Mouse (Mus musculus) adrenal gland, postnatal 36 days (tissue): ENCODE data around the gene Eci3. TPM values are rescaled to one million over a fixed set of nuclear protein-coding genes. Genes with fewer than 3 reads are reported as not detected.
"Not testable (repeated sequence)": the region's sequence is repeated elsewhere in the genome, so short reads cannot be mapped to it uniquely, and the experiment has no call there.

Source experiments
- DNase-seq, 2 experiments: peaks; one replicate each; pipeline ENCODE4 v3.0.0; 2021; ENCODE audit warnings: mixed read lengths in 1 of 2
- long read RNA-seq, 2 experiments: library from polyadenylated mRNA; stranded (forward); transcript quantifications; one replicate each; pipeline ENCODE4 v2.0.0; 2021; ENCODE audit warnings: borderline sequencing depth in 2 of 2
- total RNA-seq, 2 experiments: library from RNA; stranded (reverse); gene quantifications; 2 replicates each; pipeline ENCODE4 v1.2.3; 2021

The Eci3 gene
- total RNA-seq, result 1 to 10 TPM; 2.0 to 2.1 TPM
- long read RNA-seq, experiment 1, partial matches to known transcripts, result 1 of 2 reads
- long read RNA-seq, experiment 1, other reads (novel, unspliced or antisense), result 0 of 2 reads
- long read RNA-seq, experiment 2, result 0 reads

DNA sequence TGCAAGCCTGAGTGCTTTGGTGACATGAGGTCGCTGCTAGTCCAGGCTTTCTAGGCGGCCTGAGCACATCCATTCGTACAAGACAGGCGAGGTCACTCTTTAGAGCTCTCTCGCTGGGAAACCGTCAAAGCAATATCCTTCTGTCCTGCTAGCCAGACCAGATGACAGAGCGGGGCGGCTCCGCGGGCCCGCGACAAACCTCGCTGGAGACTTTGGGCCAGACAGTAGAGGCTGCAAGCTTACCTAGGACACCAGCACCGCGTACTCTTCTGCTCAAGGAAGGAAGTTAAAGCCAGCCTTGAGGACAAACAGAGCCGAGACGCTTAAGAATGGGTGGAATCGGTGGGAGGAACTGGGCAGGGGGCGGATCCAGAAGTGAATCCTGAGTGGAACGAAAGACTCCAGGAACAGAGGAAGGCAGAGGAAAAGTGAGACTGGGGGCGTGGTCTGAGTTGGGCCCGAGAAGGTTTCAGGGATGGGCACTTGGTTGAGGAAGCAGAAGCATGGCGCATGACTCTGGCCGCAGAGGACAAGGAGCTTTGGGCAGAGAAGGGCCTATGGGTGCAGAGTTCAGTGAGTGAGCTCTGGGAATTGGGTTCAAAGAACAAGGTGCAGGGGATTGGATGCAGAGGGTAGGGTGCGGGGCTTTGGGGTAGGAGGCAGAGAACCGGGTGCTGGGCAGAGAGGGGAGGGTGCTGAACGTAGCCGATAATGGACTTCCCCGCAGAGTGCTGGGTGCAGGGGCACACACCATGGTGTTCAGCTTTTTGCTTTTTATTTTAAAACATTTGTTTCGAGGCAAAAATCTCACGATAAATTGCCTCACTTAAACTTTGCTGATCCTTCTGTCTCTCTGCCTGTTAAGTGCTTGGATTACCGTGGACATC is at the start of gene Eci3:
Gene Eci3, minus strand, starts transcription at position 300 of the 887 bp plus-strand sequence.
- peak; percentile 34 to 60 for DNase-seq

DNA sequence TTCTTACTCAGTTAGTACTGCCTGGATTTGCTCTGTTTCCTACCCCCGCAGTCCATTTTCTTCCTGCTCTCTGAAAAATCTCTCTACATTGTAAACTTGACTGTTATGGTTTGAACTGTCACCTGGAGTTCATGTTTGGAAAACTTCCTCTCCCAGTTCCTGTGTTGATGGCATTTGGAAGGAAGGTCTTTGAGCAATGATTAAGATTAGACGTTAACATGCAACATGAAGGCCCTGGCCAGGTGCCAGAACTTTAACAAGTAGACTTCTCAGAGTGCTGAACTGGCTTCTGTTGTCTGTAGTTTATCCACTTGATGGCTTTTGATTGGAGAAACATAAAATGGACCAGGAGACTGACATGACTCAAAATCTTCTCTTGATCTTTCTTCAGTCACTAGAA is 32.3 kb upstream of the Eci3 start:
- DNase-seq, result peak in 1 of 2 experiments; percentile 26

DNA sequence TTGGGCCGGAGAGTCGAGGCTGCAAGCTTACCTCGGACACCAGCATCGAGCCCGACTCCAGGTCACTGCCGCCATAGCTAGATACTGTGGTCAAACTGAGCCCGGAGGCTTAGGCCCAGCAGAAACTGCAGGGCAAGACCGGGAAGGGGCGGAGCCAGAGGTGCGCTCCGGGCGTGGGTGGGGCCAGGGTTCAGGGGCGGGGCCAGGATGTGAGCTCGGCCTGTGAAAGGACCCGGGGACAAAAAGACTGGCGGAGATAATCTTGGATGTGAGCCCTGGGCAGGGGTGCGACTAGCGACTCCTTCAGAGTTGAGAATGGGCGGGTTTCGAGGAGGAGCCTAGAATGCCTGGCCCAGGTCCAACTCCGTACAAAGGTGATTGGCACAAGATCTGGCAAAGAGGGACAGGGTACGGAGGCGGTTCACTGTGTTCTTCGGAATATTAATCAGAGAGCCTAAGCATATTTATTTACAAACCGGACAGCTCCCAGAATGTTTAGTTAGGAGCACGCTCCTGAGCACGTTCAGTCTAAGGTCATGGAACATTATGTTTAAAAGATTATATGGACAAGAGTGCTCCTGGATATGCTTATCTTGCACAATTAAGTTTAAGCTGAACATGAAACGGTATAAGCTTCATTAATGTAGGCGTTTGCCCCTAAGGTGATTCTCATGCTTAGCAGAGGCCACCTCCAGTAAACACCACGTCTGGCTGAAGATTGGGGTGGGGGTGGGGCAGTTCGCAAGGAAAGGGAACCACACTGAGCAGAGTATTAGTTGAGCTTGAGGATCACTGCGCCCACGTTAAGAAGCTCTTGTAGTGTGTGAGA is 30.6 kb upstream of the Eci3 start:
- DNase-seq, result peak; percentile 97 to 99

DNA sequence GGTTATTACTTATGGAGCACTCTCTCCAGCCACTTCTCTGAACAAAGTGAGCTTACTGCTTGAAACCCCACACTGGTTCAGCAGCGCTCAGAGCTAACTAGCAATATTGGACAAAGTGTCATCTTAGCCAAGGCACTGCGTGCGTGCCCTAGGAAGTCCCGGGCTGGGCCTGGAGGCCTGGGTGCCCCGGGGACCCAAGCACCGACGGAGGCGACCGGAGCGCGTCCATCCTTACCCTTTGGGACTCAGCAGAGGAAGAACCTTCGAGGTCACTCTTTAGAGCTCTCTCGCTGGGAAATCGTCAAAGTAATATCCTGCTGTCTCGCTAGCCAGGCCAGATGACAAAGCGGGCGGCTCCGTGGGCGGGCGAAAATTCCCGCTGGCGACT is 30.0 kb upstream of the Eci3 start:
- DNase-seq, result no peak

DNA sequence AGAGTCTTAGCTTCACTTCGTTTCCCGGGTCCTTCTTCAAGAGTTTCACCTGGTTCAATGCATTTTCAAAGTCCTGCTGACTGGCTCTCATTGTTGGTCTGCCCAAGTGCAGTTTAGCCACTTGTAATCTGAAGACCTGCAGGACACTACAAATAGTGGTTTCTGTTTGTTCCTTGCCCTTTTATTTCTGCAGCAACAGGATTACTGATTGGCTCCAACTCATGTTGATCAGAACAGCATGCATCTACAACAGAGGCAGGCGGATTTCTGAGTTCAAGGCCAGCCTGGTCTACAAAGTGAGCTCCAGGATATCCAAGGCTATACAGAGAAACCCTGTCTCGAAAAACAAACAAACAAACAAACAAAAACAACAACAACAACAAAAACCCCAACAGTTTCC is 29.5 kb upstream of the Eci3 start:
- DNase-seq, result peak in 1 of 2 experiments; percentile 6

DNA sequence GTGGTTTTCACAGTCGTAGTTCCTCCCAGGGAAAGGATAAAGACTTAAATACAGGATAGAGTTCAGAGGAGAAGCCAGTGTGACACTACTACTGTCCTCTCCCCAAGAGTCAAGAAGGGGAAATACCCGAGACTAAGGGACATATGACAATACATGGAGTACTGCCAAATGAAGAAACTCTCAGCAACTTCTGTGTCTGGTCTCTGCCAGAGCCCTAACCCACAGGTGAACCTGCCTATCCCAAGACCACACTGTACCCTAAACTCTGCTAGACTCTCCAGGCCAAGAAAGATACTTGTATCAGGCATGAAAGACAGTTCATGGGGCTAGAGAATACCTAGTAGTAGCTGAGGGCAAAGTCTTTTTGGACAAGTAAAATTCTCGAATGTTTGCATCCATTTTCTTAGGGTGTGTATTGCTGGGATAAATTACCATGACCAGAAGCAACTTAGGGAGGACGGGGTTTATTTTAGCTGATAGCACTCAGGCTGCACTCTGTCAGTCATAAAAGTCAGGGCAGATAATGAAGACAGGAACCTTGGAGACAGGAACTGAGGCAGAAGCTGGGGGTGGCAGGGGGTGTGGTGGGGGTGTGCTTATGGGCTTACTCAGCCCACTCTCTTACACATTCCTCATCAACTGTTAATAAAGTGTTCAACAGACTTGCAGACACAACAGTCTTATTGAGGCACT is 28.1 kb upstream of the Eci3 start:
- DNase-seq, result no peak

DNA sequence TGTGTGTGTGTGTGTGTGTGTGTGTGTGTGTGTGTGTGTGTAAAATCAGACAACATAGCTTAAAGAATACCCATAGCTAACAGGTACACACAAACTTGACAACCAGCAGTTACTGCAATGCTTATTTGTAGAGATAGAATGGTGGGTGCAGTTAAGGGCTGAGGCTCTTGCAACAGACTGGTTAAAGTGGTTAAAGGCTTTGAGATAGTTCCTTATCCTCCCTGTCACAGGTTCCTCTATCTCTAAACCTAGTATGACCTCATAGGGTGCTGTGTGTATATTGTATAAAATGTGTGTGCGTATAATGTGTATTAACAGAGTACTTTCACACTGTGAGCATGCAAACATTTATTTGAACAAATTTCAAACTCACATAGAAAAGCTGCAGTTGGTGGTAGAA is 19.9 kb upstream of the Eci3 start:
- not testable (repeated sequence) for DNase-seq

DNA sequence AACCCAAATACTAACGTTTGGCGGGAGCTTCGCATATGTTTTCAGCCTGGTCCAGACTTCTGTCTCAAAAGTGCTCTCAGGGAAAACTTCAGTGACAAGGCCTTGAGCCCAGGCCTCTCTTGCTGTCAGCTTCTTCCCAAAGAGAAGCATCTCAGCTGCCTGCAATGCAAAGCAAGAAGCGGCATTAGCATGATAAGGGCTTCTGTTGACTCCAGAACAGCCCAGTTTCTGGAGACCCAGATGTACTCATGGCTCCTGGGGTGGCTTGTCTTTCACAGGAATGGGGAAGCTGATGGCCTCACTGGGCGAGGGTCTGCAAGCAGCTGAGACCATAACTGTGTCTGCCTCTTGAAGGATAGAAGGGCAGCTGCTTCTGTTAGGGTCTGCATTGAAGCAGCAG is 15.0 kb upstream of the Eci3 start:
- DNase-seq, result not testable (repeated sequence)

DNA sequence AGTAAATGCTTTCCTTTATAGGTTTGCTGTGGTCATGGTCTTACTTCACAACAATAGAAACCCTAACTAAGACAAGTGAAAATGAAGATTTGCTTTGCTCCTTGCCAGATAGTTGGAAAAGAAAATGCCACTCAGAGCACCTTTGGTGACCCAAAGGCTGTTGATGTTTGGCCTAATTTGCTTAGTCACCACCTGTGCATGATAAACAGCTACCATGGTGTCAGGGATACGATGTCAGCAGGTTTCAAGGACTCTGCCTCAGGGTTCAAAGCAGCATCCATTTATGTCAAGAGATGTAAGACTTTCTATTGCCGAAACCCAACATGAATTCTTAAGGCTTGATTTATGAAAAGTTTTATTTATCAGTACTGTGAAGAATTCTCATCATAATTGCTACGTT is 13.8 kb upstream of the Eci3 start:
- no peak for DNase-seq

DNA sequence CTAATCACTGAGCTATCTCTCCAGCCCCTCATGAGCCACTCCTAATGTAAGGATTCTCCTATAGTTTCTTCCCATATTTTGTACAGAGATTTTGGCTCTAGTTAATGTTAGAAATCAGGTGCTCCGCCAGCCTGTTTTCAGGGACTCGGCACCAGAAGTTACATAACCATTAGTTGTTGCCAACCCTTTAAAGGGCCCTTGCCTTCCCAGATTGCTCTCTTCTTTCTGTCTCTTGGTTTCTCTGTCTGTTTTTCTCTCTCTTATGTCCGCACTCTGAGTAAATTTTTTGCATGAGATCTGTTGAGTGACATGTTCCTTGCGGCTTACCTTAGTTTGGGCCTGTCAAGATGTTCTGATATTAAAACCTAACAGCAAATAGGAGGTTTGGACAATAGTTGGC is 12.5 kb upstream of the Eci3 start:
- DNase-seq, result peak in 1 of 2 experiments; percentile 11

DNA sequence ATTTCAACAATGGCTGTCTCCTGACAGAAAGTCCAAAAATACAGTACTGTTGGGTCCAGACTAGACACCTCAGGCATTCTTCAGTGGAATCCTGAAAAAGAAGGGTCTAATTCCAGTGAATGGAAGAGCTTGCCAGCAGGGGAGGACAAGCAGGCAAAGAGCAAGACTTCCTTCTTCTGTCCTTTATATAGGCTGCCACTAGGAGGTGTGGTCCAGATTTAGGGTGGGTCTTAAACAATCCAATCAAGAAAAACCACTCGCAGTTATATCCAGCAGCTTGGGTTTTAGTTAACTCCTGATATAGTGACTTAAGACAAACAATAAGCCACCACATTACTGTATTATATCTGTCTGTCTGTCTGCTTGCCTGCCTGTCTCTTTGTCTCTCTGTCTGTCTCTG is 10.2 kb upstream of the Eci3 start:
- no peak for DNase-seq

DNA sequence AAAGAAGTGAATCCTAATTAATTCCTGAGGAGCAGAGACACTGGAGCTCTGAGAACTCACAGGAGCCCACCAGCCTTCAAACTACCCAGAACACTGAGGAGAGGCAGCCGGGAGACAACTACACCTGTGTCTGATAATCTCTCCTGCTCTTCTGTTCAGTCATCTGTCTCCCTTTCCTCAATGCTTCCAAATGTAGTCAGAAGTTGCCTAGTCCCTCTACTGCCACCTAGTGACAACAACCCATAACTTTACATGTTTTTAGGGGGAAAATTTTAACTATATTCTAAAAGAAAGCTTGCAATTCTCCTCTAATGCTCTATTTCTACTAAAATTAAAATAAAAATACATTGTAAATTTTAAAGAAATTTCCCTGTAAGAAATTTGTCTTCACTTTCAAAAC is 9.5 kb upstream of the Eci3 start:
- peak in 1 of 2 experiments; percentile 14 for DNase-seq

DNA sequence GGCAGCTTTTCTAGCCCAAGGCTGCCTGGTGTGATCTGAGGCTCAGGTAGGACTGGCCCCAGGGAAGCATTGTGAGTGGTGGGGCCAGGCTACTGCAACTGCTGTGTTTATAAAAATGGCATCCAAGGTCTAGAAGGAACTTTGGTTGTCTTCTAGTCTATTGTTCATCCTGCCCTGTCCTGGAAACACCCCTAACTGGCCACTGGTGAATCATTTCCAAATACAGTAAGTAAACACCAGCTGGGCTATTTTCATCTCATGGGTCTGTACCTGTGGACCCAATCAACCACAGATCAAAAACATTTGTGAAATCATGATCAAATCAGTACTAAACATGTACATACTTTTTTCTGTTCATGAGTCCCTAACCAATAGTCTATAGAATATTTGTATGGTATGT is 8.8 kb upstream of the Eci3 start:
- not testable (repeated sequence) for DNase-seq

DNA sequence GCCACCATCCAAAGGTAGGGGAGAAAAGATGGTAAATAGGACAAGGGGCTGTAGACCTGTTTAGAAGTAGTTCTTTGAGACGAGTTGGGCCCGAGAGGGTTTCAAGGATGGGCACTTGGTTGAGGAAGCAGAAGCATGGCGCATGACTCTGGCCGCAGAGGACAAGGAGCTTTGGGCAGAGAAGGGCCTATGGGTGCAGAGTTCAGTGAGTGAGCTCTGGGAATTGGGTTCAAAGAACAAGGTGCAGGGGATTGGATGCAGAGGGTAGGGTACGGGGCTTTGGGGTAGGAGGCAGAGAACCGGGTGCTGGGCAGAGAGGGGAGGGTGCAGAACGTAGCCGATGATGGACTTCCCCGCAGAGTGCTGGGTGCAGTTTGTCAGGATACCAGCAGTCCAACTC is 2.0 kb upstream of the Eci3 start:
- not testable (repeated sequence) for DNase-seq

DNA sequence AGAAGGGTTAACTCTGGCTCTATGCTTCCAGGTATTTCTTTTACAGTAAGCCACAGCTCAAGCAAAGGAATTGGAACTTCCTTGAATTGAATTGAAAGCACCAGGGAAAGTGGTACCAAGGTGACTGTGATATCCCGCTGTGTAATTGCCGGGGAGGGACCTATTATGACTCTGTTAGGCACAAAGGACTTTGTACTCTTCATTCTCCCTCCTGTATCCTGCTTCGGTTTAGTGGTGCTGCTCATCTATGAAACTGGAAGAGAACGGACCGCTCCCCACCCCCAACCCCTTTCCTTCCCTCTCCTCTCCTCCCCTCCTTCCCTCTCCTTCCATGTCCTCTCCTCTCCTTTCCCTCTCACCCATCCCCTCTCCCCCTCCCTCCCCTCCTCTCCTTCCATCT is 1.3 kb upstream of the Eci3 start:
- no peak for DNase-seq

DNA sequence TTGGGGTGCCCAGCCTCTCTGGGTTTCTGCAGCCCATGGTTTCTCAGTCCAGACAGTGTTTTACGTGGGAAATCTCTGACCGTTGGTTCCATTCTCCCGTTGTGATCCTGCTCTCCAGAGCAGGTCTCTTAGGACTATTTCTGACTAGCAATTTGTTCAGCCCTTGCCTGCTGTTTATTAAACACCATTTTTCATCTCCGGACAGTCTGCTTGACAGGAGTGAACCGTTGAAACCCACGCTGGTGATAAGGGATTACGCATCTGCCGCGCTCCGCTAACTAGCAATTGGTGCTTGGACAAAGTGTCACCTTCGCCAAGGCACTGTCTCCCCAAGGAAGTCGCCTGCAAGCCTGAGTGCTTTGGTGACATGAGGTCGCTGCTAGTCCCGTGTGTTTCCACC is 809 bp upstream of the Eci3 start:
- DNase-seq, result peak in 1 of 2 experiments; percentile 2

DNA sequence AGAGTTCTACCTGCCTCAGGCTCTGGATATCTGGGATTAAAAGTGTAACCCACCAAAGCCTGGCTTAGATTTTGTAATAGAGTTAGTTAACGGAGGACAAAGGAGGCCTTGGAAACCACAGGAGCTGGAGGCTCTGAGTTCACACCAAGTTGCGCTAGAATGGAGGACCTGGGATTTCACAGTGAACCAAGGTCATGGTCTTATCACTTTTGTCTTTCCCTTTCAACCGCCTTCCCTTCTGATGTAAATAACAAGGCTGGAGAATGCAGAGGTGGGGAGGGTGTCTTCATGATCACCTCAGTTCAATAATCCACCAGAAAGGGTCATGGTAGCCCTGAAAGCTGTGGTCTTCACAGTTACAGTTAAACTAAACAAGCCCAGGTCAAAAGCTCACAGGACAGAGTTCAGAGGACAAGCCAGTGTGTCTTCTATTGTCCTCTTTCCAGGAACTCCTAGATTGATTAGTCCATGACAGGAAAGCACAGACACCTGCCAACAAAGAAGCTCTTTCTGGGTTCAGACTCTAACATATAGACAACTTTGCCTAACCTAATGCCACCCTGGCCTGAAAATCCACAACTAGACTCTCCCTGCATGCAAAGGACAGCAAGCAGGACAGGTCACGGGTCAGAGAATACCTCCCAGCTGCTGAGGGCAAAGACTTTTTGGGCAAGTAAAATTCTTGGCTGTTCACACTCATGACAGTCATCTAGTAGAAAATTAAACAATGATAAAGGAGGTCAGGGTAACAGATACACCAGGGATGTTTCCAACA is 2.4 kb downstream of the Eci3 start:
- DNase-seq, result no peak

DNA sequence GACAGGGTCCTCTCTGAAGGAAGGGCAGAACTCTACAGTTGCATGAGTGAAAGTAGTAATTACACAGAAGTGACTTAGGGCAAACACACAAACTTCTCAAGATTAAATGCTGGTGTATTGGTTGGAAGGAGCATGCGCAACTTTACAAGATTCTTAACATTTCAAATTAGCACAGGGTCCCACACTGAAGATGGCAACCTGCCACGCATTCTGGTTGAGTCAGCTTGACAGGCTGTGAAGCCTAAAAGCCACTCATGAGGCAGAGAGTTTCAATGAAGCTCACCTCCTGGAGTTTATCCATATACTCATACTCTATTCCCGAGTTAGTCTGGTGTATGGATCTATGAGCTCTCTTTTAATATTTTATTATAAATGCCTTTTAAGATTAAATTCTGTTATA is 5.5 kb downstream of the Eci3 start:
- peak in 1 of 2 experiments; percentile 1 for DNase-seq

DNA sequence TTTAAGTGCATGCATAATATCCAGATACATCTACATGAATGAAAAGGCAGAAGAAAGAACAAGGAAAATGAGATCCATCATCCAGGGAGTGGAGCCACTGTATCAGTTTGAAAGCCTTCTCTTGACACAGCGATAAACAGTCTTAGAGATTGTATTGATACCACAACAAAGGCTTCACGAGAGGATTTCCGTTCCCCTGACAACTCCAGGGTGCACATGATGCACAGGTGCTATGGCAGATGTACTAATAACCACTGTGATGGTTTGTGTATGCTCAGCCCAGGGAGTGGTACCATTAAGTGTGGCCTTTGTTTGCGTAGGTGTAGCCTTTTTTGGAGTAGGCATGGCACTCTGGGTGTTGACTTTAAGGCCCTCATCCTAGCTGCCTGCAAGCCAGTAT is 6.7 kb downstream of the Eci3 start:
- DNase-seq, result no peak

DNA sequence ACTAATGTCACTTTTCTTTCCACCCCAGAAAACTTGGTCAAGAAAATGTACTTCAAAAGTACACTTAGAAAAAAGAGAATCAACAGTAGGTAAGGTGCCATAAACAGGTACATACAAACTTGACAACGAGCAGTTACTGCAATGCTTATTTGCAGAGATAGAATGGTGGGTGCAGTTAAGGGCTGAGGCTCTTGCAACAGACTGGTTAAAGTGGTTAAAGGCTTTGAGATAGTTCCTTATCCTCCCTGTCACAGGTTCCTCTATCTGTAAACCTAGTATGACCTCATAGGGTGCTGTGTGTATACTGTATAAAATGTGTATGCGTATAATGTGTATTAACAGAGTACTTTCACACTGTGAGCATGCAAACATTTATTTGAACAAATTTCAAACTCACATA is 12.2 kb downstream of the Eci3 start:
- DNase-seq, result not testable (repeated sequence)

DNA sequence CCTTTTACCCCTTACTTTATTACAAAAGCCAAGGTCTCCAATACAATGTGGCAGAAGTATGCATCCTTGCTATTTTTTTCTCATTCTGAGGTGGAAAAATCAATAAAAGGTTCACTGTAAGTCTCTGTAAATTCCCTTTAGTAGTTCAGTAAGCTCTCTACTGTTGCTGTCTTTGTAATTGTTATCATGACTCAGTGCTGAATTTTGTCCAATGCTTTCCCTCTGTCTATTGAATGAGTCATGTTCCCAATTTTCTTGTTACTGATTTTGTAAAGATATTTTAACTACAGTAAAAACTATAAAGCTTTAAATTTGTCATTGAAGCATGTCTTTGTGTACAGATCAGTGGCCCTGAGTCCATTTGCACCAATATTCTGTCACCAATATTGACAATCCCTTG is 21.2 kb downstream of the Eci3 start:
- DNase-seq, result no peak
